ENCODE assay signal across 16 mouse cellular contexts in genomic region chr10:36483362-36483761, GRCm38 (mm10). TPM values are rescaled to one million over a fixed set of nuclear protein-coding genes. Genes with fewer than 3 reads are reported as not detected.
"Had no signal": no experiment of that assay in that cellular context is flagged by ENCODE, and none has a peak within 500 bp of the region (broad histone marks: within the 10 kb centered on the region; RNA-seq: fewer than 3 reads in every experiment).

No protein-coding gene starts in this region.

- H3K4me2 ChIP-seq: limb, embryonic 15.5 days; liver, embryonic 12.5 days; lung, embryonic 14.5 days; neural tube, embryonic 12.5 days had no signal

- H3K27ac ChIP-seq: kidney, postnatal 0 days; limb, embryonic 15.5 days; liver, embryonic 12.5 days; midbrain, embryonic 10.5 days; neural tube, embryonic 12.5 days had no signal

- H3K9ac ChIP-seq: limb, embryonic 15.5 days; liver, embryonic 12.5 days; lung, embryonic 14.5 days; neural tube, embryonic 12.5 days had no signal

- H3K27me3 ChIP-seq: limb, embryonic 15.5 days; liver, embryonic 12.5 days; neural tube, embryonic 12.5 days had no signal

- DNase-seq: kidney, postnatal 36 days; layer of hippocampus, adult 9-11 months; layer of hippocampus, postnatal 36 days; lung, embryonic 14.5 days; lung, postnatal 10 days; lung, postnatal 4 days; right cerebral cortex, postnatal 14 days; thymus, postnatal 36 days had no signal

- H3K36me3 ChIP-seq: limb, embryonic 15.5 days; liver, embryonic 12.5 days; midbrain, embryonic 10.5 days; neural tube, embryonic 12.5 days had no signal

- ATAC-seq: liver, embryonic 12.5 days had no signal

- H3K4me3 ChIP-seq: limb, embryonic 15.5 days; liver, embryonic 12.5 days; midbrain, embryonic 10.5 days; neural tube, embryonic 12.5 days had no signal

- H3K9me3 ChIP-seq: limb, embryonic 15.5 days; liver, embryonic 12.5 days; midbrain, embryonic 10.5 days; neural tube, embryonic 12.5 days had no signal

- H3K4me1 ChIP-seq: limb, embryonic 15.5 days; liver, embryonic 12.5 days; neural tube, embryonic 12.5 days had no signal

RNA-seq across cellular contexts. Expression of gene Hs3st5, which starts 23.3 kb away (rescaled TPM):
- total RNA-seq: megakaryocyte, adult 5-6 weeks; neutrophil, adult 5-6 weeks had no signal
- polyA plus RNA-seq: liver, embryonic 12.5 days; spleen, adult 2 months had no signal
